Mouse (Mus musculus): ENCODE measurements at regions not wholly inside any gene's neighbourhood (a gene's known extent, or its start where the extent isn't known, plus 50 kb on each side); places are given as distances from the start of the nearest gene placed in this dataset.

DNA sequence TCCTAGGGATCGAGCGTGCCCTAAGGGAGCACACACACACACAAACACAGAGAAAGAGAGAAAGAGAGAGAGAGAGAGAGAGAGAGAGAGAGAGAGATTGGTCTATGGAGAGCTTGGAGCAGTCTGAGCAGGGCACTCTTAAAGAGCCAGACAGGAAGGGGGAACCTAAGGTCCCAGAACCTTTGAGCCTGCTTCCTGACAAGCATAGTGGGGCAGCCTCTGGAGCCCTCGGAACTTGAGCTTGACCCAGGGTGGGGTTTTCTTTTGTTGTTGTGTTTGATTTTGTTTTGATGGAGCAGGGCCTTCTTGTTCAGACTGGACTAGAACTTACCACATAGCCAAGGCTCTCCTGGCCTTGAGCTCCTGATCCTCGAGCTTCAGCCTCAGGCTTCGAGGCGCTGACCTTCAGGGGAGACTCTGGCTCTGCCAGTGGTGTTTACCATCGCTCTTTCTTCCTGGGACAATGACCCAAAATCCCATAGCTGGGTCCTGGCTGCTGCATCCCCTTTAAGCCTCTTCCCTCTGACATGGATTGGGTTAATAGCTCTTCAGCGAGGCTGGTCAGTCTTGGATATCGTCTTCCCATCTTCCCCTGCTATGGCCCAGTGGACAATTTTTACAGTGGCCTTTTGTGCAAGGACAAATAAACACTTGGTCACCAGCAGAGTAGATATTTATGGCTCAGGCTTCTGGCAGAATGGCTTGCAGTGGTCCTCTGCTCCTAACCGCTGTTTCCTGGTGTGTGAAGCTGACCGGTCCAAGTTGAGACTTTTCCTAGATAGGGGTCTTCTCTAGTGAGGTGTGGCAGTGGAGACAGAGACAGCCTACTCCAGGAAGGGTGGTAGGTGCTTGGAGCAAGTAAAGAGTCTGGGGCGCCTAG lies 110.1 kb upstream of the Haao start:
- H3K4me3 ChIP-seq = no peak overlapping the region
- TF ChIP-seq CTCF (IDR thresholded peaks at IDR 0.05) = no peak
- DNase-seq = no peak
- intact Hi-C loops (cut with DNase I) = loop anchor here (5.0 kb wide), 1 partner anchor 41 kb away; no protein-coding TSS in a partner anchor
- H3K27ac ChIP-seq = peak overlapping the region; percentile 93

DNA sequence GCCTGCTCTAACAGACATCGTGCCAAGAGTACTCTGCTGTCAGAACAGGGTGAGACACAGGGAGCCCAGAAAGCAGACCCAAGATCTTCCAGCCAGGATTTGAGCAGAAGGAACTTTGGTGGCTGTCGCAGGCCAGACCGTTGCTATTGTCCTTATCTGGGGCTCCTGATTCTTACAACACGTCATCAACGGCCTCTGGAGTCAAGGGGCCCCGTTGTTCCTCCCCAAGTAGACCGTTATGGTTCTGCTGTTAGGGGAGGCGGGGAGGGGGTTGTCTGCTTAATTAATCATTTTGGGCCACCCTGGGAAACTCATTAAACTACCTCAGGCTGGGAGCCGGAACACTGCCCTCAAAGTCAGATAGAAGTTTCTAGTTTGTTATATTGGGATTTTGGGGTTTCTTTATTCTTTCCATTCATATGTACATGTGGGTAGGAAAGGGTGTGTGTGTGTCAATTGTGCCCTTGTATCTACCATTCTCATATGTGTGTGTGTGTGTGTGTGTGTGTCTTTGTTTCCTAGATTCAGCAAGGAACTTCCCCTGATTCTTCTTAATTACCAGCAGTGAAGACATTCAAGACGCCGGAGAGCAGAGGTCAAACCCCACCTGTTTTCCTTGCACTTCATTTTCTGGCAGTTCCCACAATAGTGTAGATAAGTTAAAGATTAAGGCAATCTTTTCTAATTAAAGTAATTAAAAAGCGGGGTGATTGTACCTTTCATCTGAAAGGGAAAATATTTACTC lies 109.2 kb upstream of the Haao start:
- no peak for TF ChIP-seq CTCF (IDR thresholded peaks at IDR 0.05)
- Histone ChIP-seq H3K4me3 (no peak overlapping the region), H3K27ac (peak overlapping the region; percentile 93)
- intact Hi-C loops (cut with DNase I) = loop anchor here (5.0 kb wide), 1 partner anchor 40 kb away; no protein-coding TSS in a partner anchor
- no peak for DNase-seq

DNA sequence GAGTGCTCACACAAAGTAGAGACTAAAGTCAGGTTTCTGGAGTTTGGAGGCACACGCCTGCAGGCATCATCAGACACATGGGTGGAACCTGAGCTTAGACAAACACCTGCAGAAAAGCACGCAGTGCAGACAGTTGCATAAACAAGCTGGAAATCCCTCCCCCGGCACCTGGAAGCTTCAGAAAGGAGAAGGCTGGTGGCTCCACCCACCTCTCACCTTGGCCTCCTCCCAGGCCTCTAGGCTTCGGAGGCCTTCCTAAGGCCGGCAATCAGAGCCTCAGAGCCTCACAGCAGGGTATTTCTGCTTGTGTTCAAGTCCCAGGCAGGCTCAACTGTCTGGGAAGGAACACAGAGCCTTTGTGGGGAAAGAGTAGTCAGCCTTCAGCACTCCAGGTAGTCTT lies 108.2 kb upstream of the Haao start:
- no peak for TF ChIP-seq CTCF (IDR thresholded peaks at IDR 0.05)
- intact Hi-C loops (cut with DNase I) = loop anchor here (5.0 kb wide), 1 partner anchor 39 kb away; no protein-coding TSS in a partner anchor

DNA sequence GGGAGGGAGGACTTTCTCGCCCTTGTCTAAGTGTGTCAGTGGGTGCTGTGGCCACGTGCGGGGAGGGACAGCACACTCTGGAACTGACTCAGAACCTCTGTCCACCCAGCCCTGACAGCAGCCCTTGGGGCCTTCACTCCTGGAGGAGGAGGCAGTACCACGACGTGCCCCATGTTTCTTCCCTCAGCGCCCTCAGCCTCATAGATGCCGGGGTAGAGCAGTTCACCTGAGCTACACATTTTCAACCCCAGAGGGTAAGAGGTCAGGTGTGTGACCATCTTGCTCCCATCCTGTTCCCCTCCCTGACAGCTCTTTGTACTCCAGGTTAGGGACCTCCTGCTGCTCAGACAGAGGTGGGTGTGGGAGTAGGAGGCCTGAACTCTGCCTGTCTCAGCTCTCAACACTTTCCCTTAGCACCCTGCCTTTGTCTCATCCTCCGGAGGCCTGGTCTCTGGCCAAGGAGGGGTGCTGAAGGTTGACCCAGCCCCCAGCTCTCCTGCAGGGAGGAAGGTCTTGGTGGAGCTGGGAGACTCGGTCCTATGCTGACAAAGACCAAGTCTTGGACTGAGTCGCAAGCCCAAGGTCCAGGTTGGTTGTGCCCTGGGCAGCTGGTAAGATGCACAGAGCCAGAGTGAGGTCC lies 107.4 kb upstream of the Haao start:
- Histone ChIP-seq H3K27ac (peak overlapping the region; percentile 93), H3K4me3 (no peak overlapping the region)
- intact Hi-C loops (cut with DNase I) = loop anchor here (5.0 kb wide), 1 partner anchor 38 kb away; no protein-coding TSS in a partner anchor
- TF ChIP-seq CTCF (IDR thresholded peaks at IDR 0.05) = no peak
- DNase-seq = no peak

More for the DNA sequence above, 108.2 kb upstream of the Haao start:
- H3K27ac ChIP-seq = peak overlapping the region; percentile 93
- DNase-seq = no peak
- no peak overlapping the region for H3K4me3 ChIP-seq

DNA sequence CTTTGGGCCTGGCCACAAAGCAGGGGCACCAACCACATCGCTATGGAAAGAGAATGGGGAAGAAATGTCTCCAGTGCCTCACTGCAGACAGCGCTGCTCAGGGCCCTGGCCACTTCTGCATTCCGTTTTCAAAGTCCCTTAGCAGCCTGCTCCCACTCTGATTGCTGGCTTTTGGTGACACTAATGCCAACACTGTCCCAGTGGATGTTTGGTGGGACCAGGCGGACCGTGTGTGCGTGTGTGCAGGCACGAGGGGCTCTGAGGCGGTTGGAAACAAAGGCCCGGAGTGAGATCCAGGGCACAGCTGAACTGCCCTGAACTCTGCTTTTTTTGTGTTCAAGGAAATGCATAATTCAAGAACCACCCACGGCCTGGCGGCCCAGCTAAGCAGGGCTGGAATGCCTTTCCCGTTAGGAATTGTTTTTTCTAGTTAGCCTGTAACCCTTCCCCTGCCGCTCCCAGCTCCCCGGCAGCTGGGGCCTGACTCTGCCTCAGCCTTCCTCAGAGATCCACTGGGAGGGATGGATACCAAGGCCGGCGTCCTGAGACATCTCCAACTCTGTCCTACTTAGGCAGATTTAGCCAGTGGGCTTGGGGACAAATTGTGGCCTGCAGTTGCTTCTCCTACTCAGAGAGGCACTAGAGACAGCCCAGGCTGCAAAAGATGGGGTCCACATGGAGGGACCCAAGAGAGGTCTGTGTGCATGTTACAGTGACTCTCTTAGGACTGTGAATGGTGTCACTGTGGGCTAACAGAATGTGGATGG lies 106.7 kb upstream of the Haao start:
- DNase-seq = peak; percentile 74
- Histone ChIP-seq H3K27ac (peak overlapping the region; percentile 93), H3K4me3 (peak overlapping the region; percentile 19; the same call in 1 of the 2 replicates)
- TF ChIP-seq CTCF (IDR thresholded peaks at IDR 0.05) = no peak
- intact Hi-C loops (cut with DNase I) = loop anchor here (5.0 kb wide), 1 partner anchor 37 kb away; no protein-coding TSS in a partner anchor

DNA sequence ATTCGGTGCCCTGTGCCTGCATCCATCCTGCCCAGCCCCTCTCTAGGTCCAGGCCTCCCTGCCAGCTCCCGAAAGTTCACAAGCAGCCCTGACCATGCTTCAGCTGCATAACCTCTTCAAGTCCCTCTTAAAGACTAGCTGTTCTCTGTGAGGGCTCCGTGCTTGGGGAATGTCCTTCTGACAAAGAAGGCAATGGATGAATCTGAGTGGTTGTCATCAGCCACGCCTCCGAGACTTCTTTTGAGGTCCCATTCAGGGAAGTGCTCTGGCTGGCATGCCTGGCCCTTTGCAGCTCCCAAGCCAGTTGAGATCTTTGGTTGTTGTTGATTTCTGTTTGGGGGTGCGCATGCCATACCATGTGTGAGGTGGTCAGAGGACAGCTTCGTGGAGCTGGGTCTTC lies 105.9 kb upstream of the Haao start:
- no peak for TF ChIP-seq CTCF (IDR thresholded peaks at IDR 0.05)
- Histone ChIP-seq H3K27ac (peak overlapping the region; percentile 93), H3K4me3 (no peak overlapping the region; the same call in 1 of the 2 replicates)
- intact Hi-C loops (cut with DNase I) = no loop called here
- DNase-seq = no peak

DNA sequence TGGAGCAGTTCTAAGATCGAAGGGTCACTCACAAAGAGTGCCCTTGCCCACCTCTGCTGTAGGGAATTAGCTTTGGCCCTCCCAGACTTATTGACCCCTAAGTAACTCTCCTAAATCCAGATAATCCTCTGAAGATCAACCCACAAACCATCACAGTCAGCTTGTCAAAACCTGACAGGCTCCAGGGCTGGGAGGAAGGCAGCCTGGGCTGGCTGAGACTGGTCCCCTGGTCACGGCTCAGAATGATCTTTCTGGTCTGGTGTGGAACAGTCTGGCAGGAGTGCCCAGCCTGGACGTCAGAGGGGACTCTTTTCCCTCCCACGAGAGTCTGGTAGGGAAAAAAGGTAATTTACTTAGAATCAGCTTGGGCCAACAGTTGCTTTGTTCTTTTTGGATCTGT lies 99.0 kb upstream of the Haao start:
- H3K27ac ChIP-seq = peak overlapping the region; percentile 62
- no peak for TF ChIP-seq CTCF (IDR thresholded peaks at IDR 0.05)
- intact Hi-C loops (cut with DNase I) = no loop called here

DNA sequence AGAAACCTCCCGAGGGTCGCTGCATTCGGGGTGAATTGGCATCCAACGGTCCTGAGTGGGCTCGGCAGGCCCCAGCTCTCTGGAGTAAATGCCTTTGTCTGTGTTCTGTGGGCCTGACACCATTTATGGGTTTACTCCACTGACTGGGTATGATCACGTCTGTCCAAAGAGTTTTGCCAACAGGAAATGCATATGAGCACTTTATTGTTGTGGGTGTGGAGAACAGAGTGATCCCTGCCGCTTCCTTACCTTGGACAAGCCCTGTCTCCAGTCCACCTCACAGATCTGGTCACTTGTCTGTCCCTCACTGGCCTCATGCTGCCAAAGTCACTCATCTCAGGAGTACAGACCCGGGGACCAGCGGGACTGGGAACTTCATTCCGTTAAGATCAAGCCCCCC lies 91.6 kb upstream of the Haao start:
- DNase-seq = no peak
- no peak for TF ChIP-seq CTCF (IDR thresholded peaks at IDR 0.05)
- intact Hi-C loops (cut with DNase I) = no loop called here
- Histone ChIP-seq H3K4me3 (peak overlapping the region; percentile 15; the same call in 1 of the 2 replicates), H3K27ac (peak overlapping the region; percentile 83)

More for the DNA sequence above, 99.0 kb upstream of the Haao start:
- no peak overlapping the region for H3K4me3 ChIP-seq
- peak; percentile 26 for DNase-seq

DNA sequence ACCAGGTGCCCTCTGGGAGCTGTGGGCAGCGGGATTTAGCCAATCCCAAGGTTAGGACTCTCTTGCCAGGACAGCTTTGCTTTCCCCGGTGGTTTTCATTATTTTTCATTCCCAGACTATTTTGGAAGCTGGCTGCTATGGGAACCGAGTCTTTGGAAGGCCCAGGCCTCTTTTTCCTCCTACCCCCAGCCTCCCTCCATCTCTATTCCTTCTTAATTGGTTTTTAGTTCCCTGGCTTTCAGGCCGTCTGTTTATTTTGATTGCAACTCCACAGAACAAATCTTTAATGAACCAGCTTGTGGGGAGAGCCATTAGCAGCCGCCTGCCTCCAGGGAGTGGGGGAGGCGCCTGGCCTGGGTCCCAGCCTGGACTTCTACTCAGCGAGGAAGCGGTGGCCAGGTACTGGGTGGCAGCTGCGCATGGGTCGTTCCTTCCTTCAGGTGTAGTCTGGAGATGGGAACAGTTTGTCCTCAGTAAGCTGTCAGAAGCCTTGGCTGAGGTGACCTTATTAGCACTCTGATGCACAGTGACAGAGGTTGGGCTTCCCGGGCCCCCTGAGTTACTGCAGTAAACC lies 91.0 kb upstream of the Haao start:
- no peak for TF ChIP-seq CTCF (IDR thresholded peaks at IDR 0.05)
- Histone ChIP-seq H3K27ac (peak overlapping the region; percentile 83), H3K4me3 (peak overlapping the region; percentile 15; the same call in 1 of the 2 replicates)
- DNase-seq = peak; percentile 75
- intact Hi-C loops (cut with DNase I) = no loop called here

DNA sequence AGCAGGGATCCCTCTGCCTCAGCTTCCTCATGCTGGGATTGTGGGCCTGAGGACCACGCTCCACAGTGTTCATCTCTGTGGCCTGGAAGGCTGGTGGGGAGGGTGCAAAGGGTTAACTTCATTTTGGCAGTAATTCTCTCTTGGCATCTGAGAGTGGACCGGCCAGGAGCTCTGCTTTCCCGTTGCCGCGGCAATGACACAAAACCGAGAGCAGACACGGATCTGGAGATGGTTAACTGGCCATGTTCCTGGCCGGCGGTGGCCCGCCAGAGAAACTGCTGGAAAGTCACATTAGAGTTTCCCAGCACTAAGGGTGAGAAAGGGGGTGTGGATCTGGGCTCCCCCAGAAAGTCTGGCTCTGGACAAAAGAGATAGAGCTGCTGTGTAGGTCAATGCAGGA lies 89.8 kb upstream of the Haao start:
- DNase-seq = peak; percentile 73
- intact Hi-C loops (cut with DNase I) = no loop called here
- H3K4me3 ChIP-seq = no peak overlapping the region
- TF ChIP-seq CTCF (IDR thresholded peaks at IDR 0.05) = no peak
- H3K27ac ChIP-seq = peak overlapping the region; percentile 83

DNA sequence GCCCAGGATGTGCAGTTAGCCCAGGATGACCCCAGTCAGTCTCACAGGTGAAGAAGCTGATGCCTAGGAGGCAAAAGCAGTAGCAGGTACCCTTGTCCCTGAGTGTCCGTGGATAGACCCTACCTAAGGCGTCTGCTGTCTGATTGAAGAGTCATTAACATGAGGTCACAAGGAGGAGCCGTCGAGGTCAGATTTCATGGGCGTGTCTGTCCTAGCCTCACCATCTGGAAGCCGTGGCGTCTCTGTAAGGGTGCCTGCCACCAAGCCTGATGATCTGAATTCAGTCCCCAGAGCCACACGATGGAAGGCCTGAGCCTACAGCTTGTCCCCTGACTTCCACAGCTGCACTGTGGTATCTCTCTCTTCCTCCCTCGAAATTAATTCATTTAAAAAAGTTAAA lies 88.9 kb upstream of the Haao start:
- H3K27ac ChIP-seq = peak overlapping the region; percentile 83; the same call in 1 of the 2 replicates
- no peak overlapping the region for H3K4me3 ChIP-seq
- no peak for TF ChIP-seq CTCF (IDR thresholded peaks at IDR 0.05)
- DNase-seq = peak; percentile 18
- intact Hi-C loops (cut with DNase I) = no loop called here

Data from gastrocnemius, adult 2 months (tissue).